Mouse (Mus musculus) heart, adult 2 months (tissue): ENCODE results near the gene Wnt7b.

Experiments
- CTCF ChIP-seq: fragments of 200-600 bp; IDR thresholded peaks from 2 replicates; pipeline ENCODE4 v1.8.1; 2022; ENCODE audit warnings: antibody characterized with exemption, mild to moderate bottlenecking, moderate library complexity
- EP300 ChIP-seq: fragments of 200-500 bp; IDR thresholded peaks from 2 replicates; pipeline ENCODE4 v1.6.1; 2011; ENCODE audit warnings: low read depth, low read length, control low read depth; ENCODE audit not compliant: insufficient read depth
- POLR2A ChIP-seq: fragments of 200-500 bp; IDR thresholded peaks from 2 replicates; pipeline ENCODE4 v1.6.1; 2011; ENCODE audit warnings: mild to moderate bottlenecking, low read depth, low read length, control low read depth; ENCODE audit not compliant: insufficient read depth

DNA sequence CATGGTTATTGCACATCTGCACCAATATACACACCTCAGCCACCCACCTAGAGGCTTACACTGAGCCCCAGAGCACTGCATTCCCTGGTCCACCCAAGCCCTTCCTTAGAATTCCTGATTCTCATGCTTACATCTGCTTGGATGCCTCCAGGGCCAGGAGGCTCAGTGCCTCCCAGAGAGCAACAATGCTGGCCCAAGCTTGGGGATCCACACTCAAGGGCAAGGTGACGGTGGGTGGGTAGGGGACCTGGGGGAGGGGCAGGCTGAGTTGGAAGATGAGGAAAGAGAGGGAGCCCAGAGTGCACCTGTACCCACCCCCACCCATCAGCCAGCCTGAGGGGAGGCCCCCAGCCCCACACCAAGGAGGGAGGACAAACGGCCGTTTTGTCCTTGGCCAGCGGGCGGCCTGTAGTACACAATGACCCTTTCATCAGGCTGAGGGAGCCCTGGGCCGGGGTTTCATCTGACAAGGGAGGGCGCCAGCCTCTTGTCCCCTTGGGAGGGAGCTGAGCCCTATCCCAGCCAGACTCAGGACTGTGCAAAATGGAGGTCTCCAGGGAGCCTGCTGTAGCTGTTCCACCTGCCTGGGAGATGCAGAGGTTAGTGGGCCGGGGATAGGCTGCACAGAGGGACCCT lies 9.5 kb downstream of the Wnt7b start:
- no peak for TF ChIP-seq CTCF
- TF ChIP-seq POLR2A, result no peak
- no peak for TF ChIP-seq EP300
